Mouse (Mus musculus) bone marrow macrophage, adult 2 months (primary cell): ENCODE data around the gene Cacna2d3. TPM values are rescaled to one million over a fixed set of nuclear protein-coding genes. Genes with fewer than 3 reads are reported as not detected.

Experiments
- H3K27ac ChIP-seq: 2 replicates; pipeline ENCODE4 v1.5.1; 2012; ENCODE audit warnings: low read depth, low read length; ENCODE audit not compliant: insufficient read depth
- H3K4me1 ChIP-seq: 2 replicates; pipeline ENCODE4 v1.6.1; 2012; ENCODE audit warnings: low read length; ENCODE audit not compliant: control insufficient read depth, insufficient read depth
- H3K4me3 ChIP-seq: 2 replicates; pipeline ENCODE4 v1.5.1; 2012; ENCODE audit warnings: mild to moderate bottlenecking, low read length, moderate library complexity; ENCODE audit not compliant: insufficient read depth
- CTCF ChIP-seq: IDR thresholded peaks from 2 replicates; pipeline ENCODE4 v1.5.1; 2012; ENCODE audit warnings: low read depth, mild to moderate bottlenecking, low read length, moderate library complexity
- POLR2A ChIP-seq: IDR thresholded peaks from 2 replicates; pipeline ENCODE4 v1.6.1; 2012; ENCODE audit warnings: mild to moderate bottlenecking, low read depth, low read length, borderline replicate concordance
- polyA plus RNA-seq: library from polyadenylated mRNA; stranded (reverse); fragments of >200 nt; gene quantifications from 2 replicates; pipeline ENCODE4 v1.2.4, GENCODE M21; 2012; ENCODE audit not compliant: missing spikeins, insufficient read depth, insufficient read length

Gene Cacna2d3
- polyA plus RNA-seq, 1 experiment: not detected

- H3K4me3 ChIP-seq: no peak overlapping the region
- H3K27ac ChIP-seq: no peak overlapping the region
- no peaks in the 10 kb centered on the region for H3K4me1 ChIP-seq
- TF ChIP-seq POLR2A (no peak), CTCF (no peak)
These were observed 691.7 kb downstream of the Cacna2d3 start for GRCm38 (mm10) chr14:29029896-29030420.

GRCm38 (mm10) chr14:29029107-29029469, 692.6 kb downstream of the Cacna2d3 start:
- no peaks in the 10 kb centered on the region for H3K4me1 ChIP-seq
- TF ChIP-seq POLR2A (no peak), CTCF (no peak)
- H3K4me3 ChIP-seq: no peak overlapping the region
- H3K27ac ChIP-seq: no peak overlapping the region

GRCm38 (mm10) chr14:29028391-29029106, 693.1 kb downstream of the Cacna2d3 start:
- Histone ChIP-seq H3K4me3 (no peak overlapping the region), H3K27ac (no peak overlapping the region), H3K4me1 (no peaks in the 10 kb centered on the region)
- TF ChIP-seq CTCF (no peak), POLR2A (no peak)

- TF ChIP-seq CTCF (no peak), POLR2A (no peak)
- H3K4me3 ChIP-seq: no peak overlapping the region
These were observed 694.4 kb downstream of the Cacna2d3 start for GRCm38 (mm10) chr14:29027276-29027675.

GRCm38 (mm10) chr14:29025335-29025734, 696.3 kb downstream of the Cacna2d3 start:
- no peaks in the 10 kb centered on the region for H3K4me1 ChIP-seq
- no peak for TF ChIP-seq CTCF
- TF ChIP-seq POLR2A: no peak

More at GRCm38 (mm10) chr14:29027276-29027675, 694.4 kb downstream of the Cacna2d3 start:
- H3K27ac ChIP-seq: no peak overlapping the region
- no peaks in the 10 kb centered on the region for H3K4me1 ChIP-seq

GRCm38 (mm10) chr14:29023246-29023645, 698.4 kb downstream of the Cacna2d3 start:
- Histone ChIP-seq H3K4me1 (no peaks in the 10 kb centered on the region), H3K4me3 (no peak overlapping the region), H3K27ac (no peak overlapping the region)
- TF ChIP-seq POLR2A: no peak
- TF ChIP-seq CTCF: no peak

More at GRCm38 (mm10) chr14:29025335-29025734, 696.3 kb downstream of the Cacna2d3 start:
- H3K27ac ChIP-seq: no peak overlapping the region
- no peak overlapping the region for H3K4me3 ChIP-seq

GRCm38 (mm10) chr14:29021295-29021694, 700.4 kb downstream of the Cacna2d3 start:
- no peak for TF ChIP-seq POLR2A
- no peak for TF ChIP-seq CTCF
- Histone ChIP-seq H3K27ac (no peak overlapping the region), H3K4me3 (no peak overlapping the region), H3K4me1 (no peaks in the 10 kb centered on the region)

GRCm38 (mm10) chr14:29018316-29019000, 703.2 kb downstream of the Cacna2d3 start:
- Histone ChIP-seq H3K27ac (no peak overlapping the region), H3K4me1 (no peaks in the 10 kb centered on the region), H3K4me3 (no peak overlapping the region)
- TF ChIP-seq CTCF (no peak), POLR2A (no peak)

GRCm38 (mm10) chr14:29017883-29018282, 703.8 kb downstream of the Cacna2d3 start, which contains the start of gene Lrtm1:
Gene Lrtm1 (plus strand): TSS chr14:29018208.
- TF ChIP-seq POLR2A: no peak
- TF ChIP-seq CTCF: no peak
- no peak within 1 kb of the TSS for H3K4me3 ChIP-seq
- H3K27ac ChIP-seq: no peak within 1 kb of the TSS
- no peaks in the 10 kb centered on the region for H3K4me1 ChIP-seq

GRCm38 (mm10) chr14:29015896-29016295, 705.8 kb downstream of the Cacna2d3 start:
- TF ChIP-seq POLR2A (no peak), CTCF (no peak)
- Histone ChIP-seq H3K4me1 (no peaks in the 10 kb centered on the region), H3K4me3 (no peak overlapping the region), H3K27ac (no peak overlapping the region)
